Mouse (Mus musculus) kidney, adult 2 months (tissue): Measurements from ENCODE around the gene Luc7l3.

Experiments
- CTCF ChIP-seq: fragments of 200-500 bp; conservative IDR thresholded peaks from 2 replicates; pipeline ENCODE4 v1.5.1; 2011; ENCODE audit warnings: low read depth, mild to moderate bottlenecking, control low read depth, low read length, moderate library complexity, mixed read lengths; ENCODE audit not compliant: insufficient read depth, insufficient read length
- POLR2A ChIP-seq: fragments of 200-500 bp; IDR thresholded peaks from one replicate; pipeline ENCODE4 v1.6.1; 2011; ENCODE audit warnings: low read depth, low read length, control low read depth

DNA sequence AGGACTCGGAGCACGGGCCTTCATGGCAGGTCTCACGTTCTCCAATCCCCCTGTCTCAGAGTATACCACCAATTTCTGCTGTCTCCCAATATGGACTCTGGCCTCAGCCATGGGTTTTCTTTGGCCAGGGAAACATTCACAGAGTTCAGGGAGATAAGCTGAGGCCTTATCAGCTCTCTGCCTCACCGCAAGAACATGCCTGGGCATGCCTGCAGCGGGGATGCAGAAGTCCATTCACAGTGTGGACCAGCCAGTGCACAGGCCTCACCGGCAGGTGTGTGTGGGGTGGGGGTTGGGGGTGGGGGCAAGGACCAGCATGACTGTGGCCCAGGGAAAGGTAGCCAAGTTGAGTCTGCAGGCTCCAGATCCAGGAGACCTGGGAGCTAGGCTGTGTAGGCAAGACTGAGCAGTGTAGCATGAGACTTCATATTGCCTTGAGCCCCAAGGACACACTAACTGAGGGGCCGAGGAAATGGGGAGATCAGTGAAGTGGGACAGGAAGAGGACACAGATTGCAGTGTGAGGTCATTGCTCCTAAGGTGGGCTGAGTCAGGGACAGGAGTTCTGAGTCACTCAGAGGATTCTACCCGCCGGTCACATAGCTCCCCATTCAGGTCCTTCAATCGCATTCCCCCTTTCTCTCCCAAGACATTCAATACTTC is 47.5 kb downstream of the Luc7l3 start:
- TF ChIP-seq CTCF (no peak), POLR2A (no peak)
